Mouse (Mus musculus): Measurements from ENCODE around the gene Hes2. TPM values are rescaled to one million over a fixed set of nuclear protein-coding genes. Genes with fewer than 3 reads are reported as not detected.

The Hes2 gene
- total RNA-seq, 2 experiments from 2014 or later = not detected

Other genes with a start within 250 kb of the Hes2 start
- 10 to 100 TPM; 58.6 to 61.5 TPM for gene Dnajc11, start 225.2 kb upstream of the Hes2 start, total RNA-seq (2021)
- 10 to 100 TPM; 16.9 to 23.7 TPM for gene Thap3, start 169.9 kb upstream of the Hes2 start, total RNA-seq (2021)
- gene Phf13, start 162.6 kb upstream of the Hes2 start, total RNA-seq (2021) = 10 to 100 TPM; 17.8 to 19.5 TPM
- 10 to 100 TPM; 20.2 to 20.3 TPM for gene Klhl21, start 150.1 kb upstream of the Hes2 start, total RNA-seq (2021)
- 10 to 100 TPM; 12.3 to 12.7 TPM for gene Zbtb48, start 131.2 kb upstream of the Hes2 start, total RNA-seq (2021)
- under 1 TPM; 0.49 to 0.68 TPM for gene Tas1r1, start 120.3 kb upstream of the Hes2 start, total RNA-seq (2021)
- gene Nol9, start 119.5 kb upstream of the Hes2 start, total RNA-seq (2021) = 10 to 100 TPM; 16.4 to 19.2 TPM
- gene Plekhg5, start 86.4 kb upstream of the Hes2 start, total RNA-seq (2021) = 10 to 100 TPM; 80.0 to 91.9 TPM
- 10 to 100 TPM; 19.0 to 20.7 TPM for gene Tnfrsf25, start 42.9 kb upstream of the Hes2 start, total RNA-seq (2021)
- gene Espn, start 6.5 kb upstream of the Hes2 start, total RNA-seq (2021) = 1 to 10 TPM; 3.0 to 3.4 TPM
- gene Acot7, start 19.3 kb downstream of the Hes2 start, total RNA-seq (2021) = 100 to 1,000 TPM; 328 to 345 TPM
- 10 to 100 TPM; 26.8 to 33.4 TPM for gene Gpr153, start 115.4 kb downstream of the Hes2 start, total RNA-seq (2021)
- not detected for gene Hes3, start 132.8 kb downstream of the Hes2 start, total RNA-seq (2021)
- 10 to 100 TPM; 49.8 to 58.4 TPM for gene Icmt, start 138.4 kb downstream of the Hes2 start, total RNA-seq (2021)
- gene Rnf207, start 160.1 kb downstream of the Hes2 start, total RNA-seq (2021) = 10 to 100 TPM; 18.9 to 20.8 TPM
- gene Rpl22, start 166.9 kb downstream of the Hes2 start, total RNA-seq (2021) = 100 to 1,000 TPM; 162 to 191 TPM
- gene Chd5, start 179.8 kb downstream of the Hes2 start, total RNA-seq (2021) = 100 to 1,000 TPM; 172 to 179 TPM